Mouse (Mus musculus) small intestine, adult 10 weeks (tissue): ENCODE data around the gene Acss2. TPM values are rescaled to one million over a fixed set of nuclear protein-coding genes. Genes with fewer than 3 reads are reported as not detected.

Source experiments
- polyA plus RNA-seq: library from polyadenylated mRNA; stranded (reverse); fragments of 350-450 nt; fragmentation: Illumina TruSeq; extraction: RNeasy Lipid Tissue Mini Kit (QIAGEN cat#74804); gene quantifications from one replicate; pipeline ENCODE4 v1.2.3, GENCODE M21; 2014; ENCODE audit warnings: low replicate concordance

Acss2 gene
- 17.9 TPM for polyA plus RNA-seq

DNA sequence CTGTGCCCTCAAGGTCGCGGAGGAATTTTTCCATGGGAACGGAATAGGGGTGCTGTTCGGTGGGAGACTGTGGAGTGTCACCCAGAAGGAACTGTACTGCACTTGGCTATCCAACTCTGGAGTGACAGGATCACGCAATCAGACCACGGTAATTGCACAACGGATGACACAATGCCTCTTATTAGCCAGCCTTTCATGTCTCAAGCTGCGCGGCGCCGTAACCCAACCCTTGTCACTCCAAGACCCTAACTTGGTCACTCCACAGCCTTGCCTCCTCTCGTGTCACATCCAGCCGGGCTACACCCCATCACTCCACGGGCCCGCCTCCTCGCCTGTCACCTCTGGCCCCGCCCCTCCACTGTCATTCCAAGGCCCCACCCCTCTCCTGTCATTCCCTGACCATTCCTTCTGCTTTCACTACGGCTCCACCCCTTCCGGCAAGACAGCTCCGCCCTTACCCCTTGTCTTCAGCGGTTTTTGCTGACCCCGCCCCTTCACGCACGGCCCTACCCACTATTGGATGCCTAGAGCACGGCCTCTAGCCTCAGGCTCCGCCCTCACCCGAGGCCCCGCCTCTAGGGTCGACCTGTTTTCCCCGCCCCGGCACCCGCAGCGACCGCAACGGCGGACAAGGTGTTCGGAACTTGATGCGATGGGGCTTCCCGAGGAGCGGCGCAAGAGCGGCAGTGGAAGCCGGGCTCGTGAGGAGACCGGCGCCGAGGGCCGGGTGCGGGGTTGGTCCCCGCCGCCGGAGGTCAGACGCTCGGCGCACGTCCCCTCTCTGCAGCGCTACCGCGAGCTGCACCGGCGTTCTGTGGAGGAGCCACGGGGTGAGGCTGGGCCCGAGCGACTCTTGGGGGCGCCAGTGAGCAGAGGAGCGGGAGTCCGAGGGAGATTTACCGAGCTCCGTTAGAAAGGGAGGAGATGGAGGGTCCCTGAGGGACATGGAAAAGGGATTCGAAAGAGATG is at the start of gene Acss2, which contains the start of gene Ggt7:
Gene Acss2 (plus strand): TSS at position 494 of the 969 bp plus-strand sequence.
Gene Ggt7 (minus strand): TSS at position 783 of the 969 bp plus-strand sequence.

DNA sequence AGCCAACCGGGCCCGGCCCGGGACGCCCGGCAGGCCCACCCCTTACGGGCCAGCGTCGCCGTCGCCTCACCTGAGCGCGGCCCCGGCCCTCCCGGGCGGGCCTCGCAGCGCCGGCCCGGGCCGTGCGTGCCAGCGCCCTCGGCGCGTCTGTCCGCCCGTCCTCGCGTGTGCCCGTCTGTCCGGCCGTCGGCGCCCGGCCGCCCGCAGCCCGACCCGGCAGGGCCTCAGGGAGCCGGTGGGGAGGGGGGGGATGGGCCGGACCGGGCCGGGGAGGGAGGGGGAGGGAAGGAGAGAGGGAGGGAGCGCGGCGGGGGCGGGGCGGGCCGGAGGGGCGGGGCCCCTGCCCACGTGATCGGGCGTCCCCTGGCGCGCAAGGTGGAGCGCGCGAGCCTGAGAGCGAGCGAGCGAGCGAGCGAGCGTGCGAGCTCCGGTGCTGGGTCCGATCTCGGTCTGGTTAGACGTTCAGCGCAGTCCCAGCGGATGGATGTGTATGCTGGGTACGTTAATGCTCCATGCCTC is 44.1 kb upstream of the Acss2 start, which contains the start of gene Ncoa6:
Gene Ncoa6 (minus strand): TSS at position 325 of the 519 bp plus-strand sequence.

DNA sequence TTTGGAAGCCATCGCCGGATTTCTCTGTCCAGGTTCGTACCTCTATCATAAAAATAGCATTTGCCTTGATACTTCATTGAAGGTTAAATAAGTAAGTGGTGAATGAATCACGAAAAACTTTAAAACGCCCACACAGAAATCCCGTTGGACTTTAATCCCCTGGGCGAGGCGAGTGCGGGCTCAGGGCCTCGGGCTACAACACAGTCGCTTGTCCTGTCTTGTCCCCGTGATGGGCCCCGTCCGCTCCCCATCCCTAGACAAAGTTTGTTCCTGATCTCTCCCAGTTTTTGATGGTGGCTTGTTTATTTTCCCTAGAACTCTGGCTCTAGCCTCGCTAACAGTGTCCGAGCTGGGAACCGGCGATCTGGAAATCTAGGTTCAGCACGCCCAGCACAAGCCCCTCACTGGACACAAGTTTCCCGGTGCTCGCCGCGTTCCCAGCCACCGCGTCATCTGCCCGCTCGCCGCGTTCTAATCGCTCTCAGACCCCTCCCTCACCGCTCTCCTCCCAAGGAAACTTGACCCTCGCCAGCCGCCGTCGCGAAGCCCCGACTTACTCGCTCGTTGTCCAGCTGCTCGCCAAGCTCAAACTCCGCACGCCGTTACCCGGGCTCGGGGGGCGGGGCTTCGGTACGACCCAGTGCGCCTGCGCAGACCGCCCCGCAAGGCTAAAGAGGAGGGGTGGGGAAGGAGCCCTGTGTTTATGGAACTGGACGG is 74.5 kb downstream of the Acss2 start, which contains the start of gene Gss:
Gene Gss (minus strand): TSS at position 674 of the 717 bp plus-strand sequence.

DNA sequence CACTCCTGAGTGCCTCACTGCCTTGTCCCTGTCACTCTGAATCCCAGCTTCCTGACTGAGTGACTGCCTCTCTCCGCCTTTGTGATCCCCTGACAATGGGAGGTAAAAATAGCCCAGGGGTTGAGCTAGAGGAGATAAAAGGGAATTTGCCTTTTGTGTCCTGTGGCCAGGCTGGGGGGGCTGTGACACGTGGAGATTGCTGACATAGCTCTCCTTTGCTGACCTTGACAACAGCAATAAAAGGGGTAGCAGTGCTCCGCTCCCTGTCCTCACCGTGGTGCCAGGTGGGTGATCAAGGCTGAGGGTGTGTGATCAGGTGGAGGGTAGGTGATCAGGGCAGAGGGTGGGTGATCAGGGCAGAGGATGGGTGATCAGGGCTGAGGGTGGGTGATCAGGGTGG is 93.2 kb downstream of the Acss2 start, which contains the start of gene Myh7b:
Gene Myh7b (plus strand): TSS at position 235 of the 400 bp plus-strand sequence.

Other genes with a start within 250 kb of the Acss2 start
- not detected for gene Map1lc3a, start 241.7 kb upstream of the Acss2 start, polyA plus RNA-seq
- 39.4 TPM for gene Pigu, start 160.5 kb upstream of the Acss2 start, polyA plus RNA-seq
- 79.7 TPM for gene Trp53inp2, start 136.9 kb upstream of the Acss2 start, polyA plus RNA-seq
- gene Ncoa6, start 44.1 kb upstream of the Acss2 start, polyA plus RNA-seq: 53.3 TPM
- gene Ggt7, start 289 bp downstream of the Acss2 start, polyA plus RNA-seq: not detected
- gene Gss, start 74.9 kb downstream of the Acss2 start, polyA plus RNA-seq: 6.2 TPM
- not detected for gene Myh7b, start 93.3 kb downstream of the Acss2 start, polyA plus RNA-seq
- 72.8 TPM for gene Trpc4ap, start 174.4 kb downstream of the Acss2 start, polyA plus RNA-seq
- gene Edem2, start 211.5 kb downstream of the Acss2 start, polyA plus RNA-seq: 11.5 TPM
- not detected for gene Gm17581, start 217.9 kb downstream of the Acss2 start, polyA plus RNA-seq
- gene Procr, start 233.2 kb downstream of the Acss2 start, polyA plus RNA-seq: 4.1 TPM